Mouse (Mus musculus) lung, postnatal 0 days (tissue): ENCODE measurements at regions not wholly inside any gene's neighbourhood (a gene's known extent, or its start where the extent isn't known, plus 50 kb on each side); places are given as distances from the start of the nearest gene placed in this dataset.

Experiments
- CTCF ChIP-seq: IDR thresholded peaks from 2 replicates; pipeline ENCODE4 v1.5.1; 2016; ENCODE audit warnings: antibody characterized with exemption, mild to moderate bottlenecking
- EP300 ChIP-seq: IDR thresholded peaks from 2 replicates; pipeline ENCODE4 v1.6.1; 2016; ENCODE audit warnings: antibody characterized with exemption, mild to moderate bottlenecking, control low read depth

GRCm38 (mm10) chr11:79860611-79861067 lies 101.6 kb downstream of the Utp6 start:
- no peak for TF ChIP-seq CTCF
- no peak for TF ChIP-seq EP300
